Mouse (Mus musculus) urinary bladder, postnatal 0 days (tissue): ENCODE data around the gene Olfr191. TPM values are rescaled to one million over a fixed set of nuclear protein-coding genes. Genes with fewer than 3 reads are reported as not detected.

ENCODE experiments used
- polyA plus RNA-seq: library from polyadenylated mRNA; unstranded; fragments of >200 nt; fragmentation: Nextera tagmentation; extraction: Ambion mirVana; gene quantifications from 2 replicates; pipeline ENCODE4 v1.2.1, GENCODE M21; 2015

Gene Olfr191
- polyA plus RNA-seq = not detected in 2 replicates

GRCm38 (mm10) chr16:59089722-59090121 lies at the start of gene Olfr191:
Gene Olfr191, minus strand, starts transcription at chr16:59089822.

GRCm38 (mm10) chr16:59120969-59121368 lies 31.3 kb upstream of the Olfr191 start, which contains the start of gene Olfr194:
Gene Olfr194, minus strand, starts transcription at chr16:59121069.

GRCm38 (mm10) chr16:59111781-59112180 lies 22.2 kb upstream of the Olfr191 start, which contains the start of gene Olfr193:
Gene Olfr193, minus strand, starts transcription at chr16:59111881.

GRCm38 (mm10) chr16:59077905-59078304 lies 11.7 kb downstream of the Olfr191 start, which contains the start of gene Olfr190:
Gene Olfr190, minus strand, starts transcription at chr16:59078005.

GRCm38 (mm10) chr16:59039710-59040109 lies 49.9 kb downstream of the Olfr191 start, which contains the start of gene Olfr187:
Gene Olfr187, minus strand, starts transcription at chr16:59039767.

Other genes with a start within 250 kb of the Olfr191 start
- not detected in 2 replicates for gene Olfr177, start 215.1 kb downstream of the Olfr191 start, polyA plus RNA-seq
- not detected in 2 replicates for gene Olfr178, start 197.8 kb downstream of the Olfr191 start, polyA plus RNA-seq
- gene Olfr181, start 161.1 kb downstream of the Olfr191 start, polyA plus RNA-seq = not detected in 2 replicates
- not detected in 2 replicates for gene Olfr180, start 160.4 kb downstream of the Olfr191 start, polyA plus RNA-seq
- not detected in 2 replicates for gene Olfr183, start 94.5 kb downstream of the Olfr191 start, polyA plus RNA-seq
- not detected in 2 replicates for gene Olfr186, start 59.5 kb downstream of the Olfr191 start, polyA plus RNA-seq
- gene Olfr187, start 50.1 kb downstream of the Olfr191 start, polyA plus RNA-seq = not detected in 2 replicates
- gene Olfr190, start 11.8 kb downstream of the Olfr191 start, polyA plus RNA-seq = not detected in 2 replicates
- not detected in 2 replicates for gene Olfr193, start 22.1 kb upstream of the Olfr191 start, polyA plus RNA-seq
- not detected in 2 replicates for gene Olfr194, start 31.2 kb upstream of the Olfr191 start, polyA plus RNA-seq
- gene Olfr195, start 57.2 kb upstream of the Olfr191 start, polyA plus RNA-seq = not detected in 2 replicates
- not detected in 2 replicates for gene Olfr196, start 80.6 kb upstream of the Olfr191 start, polyA plus RNA-seq
- not detected in 2 replicates for gene Olfr198, start 113.7 kb upstream of the Olfr191 start, polyA plus RNA-seq
- not detected in 2 replicates for gene Olfr199, start 129.9 kb upstream of the Olfr191 start, polyA plus RNA-seq
- not detected in 2 replicates for gene Olfr201, start 182.8 kb upstream of the Olfr191 start, polyA plus RNA-seq
- not detected in 2 replicates for gene Olfr202, start 197.0 kb upstream of the Olfr191 start, polyA plus RNA-seq
- not detected in 2 replicates for gene Olfr203, start 209.1 kb upstream of the Olfr191 start, polyA plus RNA-seq
- gene Olfr204, start 228.4 kb upstream of the Olfr191 start, polyA plus RNA-seq = not detected in 2 replicates
- not detected in 2 replicates for gene Olfr205, start 241.3 kb upstream of the Olfr191 start, polyA plus RNA-seq